Mouse (Mus musculus): Measurements from ENCODE around the gene Kcnma1. TPM values are rescaled to one million over a fixed set of nuclear protein-coding genes. Genes with fewer than 3 reads are reported as not detected.

Kcnma1 gene
- polyA plus RNA-seq, 1 experiment from 2014 or later: 6.0 TPM

GRCm38 (mm10) chr14:23539621-23540020, 474.7 kb downstream of the Kcnma1 start:
- Histone ChIP-seq H3K27me3 (replicated peaks; ENCODE audit: control insufficient read depth, insufficient read depth, low read length) (no peaks in the 10 kb centered on the region), H3K27ac (ENCODE audit: low read length) (no peak overlapping the region), H3K36me3 (ENCODE audit: control insufficient read depth, insufficient read depth, low read length) (no peaks in the 10 kb centered on the region), H3K4me1 (ENCODE audit: control insufficient read depth, insufficient read depth, low read length) (no peaks in the 10 kb centered on the region), H3K9me3 (ENCODE audit: control insufficient read depth, low read length) (no peaks in the 10 kb centered on the region), H3K4me3 (ENCODE audit: low read length) (no peak overlapping the region), H3K4me2 (ENCODE audit: low read depth, low read length) (no peak overlapping the region), H3K9ac (ENCODE audit: low read depth, low read length) (no peak overlapping the region)
- no peak for ATAC-seq
- WGBS: 84% methylated on average over 3 of the region's 3 CpGs

- Histone ChIP-seq H3K4me3 (ENCODE audit: low read length) (no peak overlapping the region), H3K4me2 (ENCODE audit: low read depth, low read length) (no peak overlapping the region), H3K36me3 (ENCODE audit: control insufficient read depth, insufficient read depth, low read length) (no peaks in the 10 kb centered on the region), H3K9ac (ENCODE audit: low read depth, low read length) (no peak overlapping the region), H3K9me3 (ENCODE audit: control insufficient read depth, low read length) (0 out of 2 replicates have a peak, but pooled peaks cover 7% of the 10 kb centered on the region), H3K27ac (ENCODE audit: low read length) (no peak overlapping the region), H3K4me1 (ENCODE audit: control insufficient read depth, insufficient read depth, low read length) (no peaks in the 10 kb centered on the region), H3K27me3 (replicated peaks; ENCODE audit: control insufficient read depth, insufficient read depth, low read length) (no peaks in the 10 kb centered on the region)
- WGBS: 73% methylated on average over 3 of the region's 3 CpGs
- ATAC-seq: no peak
Measured at GRCm38 (mm10) chr14:23533346-23533745, 480.9 kb downstream of the Kcnma1 start.

DNA sequence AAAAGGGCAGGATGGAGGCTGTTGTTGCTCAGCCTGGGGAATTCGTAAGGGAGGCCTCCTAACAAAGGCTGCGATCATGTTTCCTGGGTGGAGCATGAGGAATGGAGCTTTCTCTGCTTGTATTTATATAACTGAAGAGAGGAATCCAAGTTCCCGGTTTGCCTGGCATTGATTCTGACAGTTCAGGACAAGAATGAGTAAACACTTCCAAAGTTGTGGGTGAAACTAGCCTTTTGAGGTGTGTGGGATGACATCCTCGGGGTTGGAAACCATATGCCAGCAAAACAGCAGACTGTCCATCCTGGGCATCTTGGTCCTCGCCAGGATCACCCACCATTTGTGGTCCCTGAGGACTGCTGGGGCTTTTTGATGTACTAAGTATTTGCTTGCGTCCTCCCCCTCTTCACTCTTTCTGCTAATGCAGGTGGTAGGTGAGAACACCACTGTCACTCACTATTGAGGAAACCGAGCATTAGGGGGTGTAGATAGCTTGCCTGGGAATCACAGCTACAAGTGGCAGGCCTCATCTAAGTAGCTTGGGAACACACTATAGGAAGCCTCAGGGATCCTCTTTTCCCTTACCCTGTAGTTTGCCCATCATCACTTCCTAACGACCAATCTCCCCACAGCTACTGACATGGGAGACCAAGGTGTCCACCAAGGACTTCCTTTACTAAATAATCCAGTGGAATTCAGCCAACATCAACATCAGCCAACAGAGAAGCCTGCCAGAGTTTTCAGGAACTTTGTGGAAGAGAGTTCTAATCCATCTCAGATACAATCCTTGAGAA, 482.4 kb downstream of the Kcnma1 start:
- Histone ChIP-seq H3K4me2 (ENCODE audit: low read depth, low read length) (no peak overlapping the region), H3K27ac (ENCODE audit: low read length) (no peak overlapping the region), H3K27me3 (replicated peaks; ENCODE audit: control insufficient read depth, insufficient read depth, low read length) (no peaks in the 10 kb centered on the region), H3K9me3 (ENCODE audit: control insufficient read depth, low read length) (0 out of 2 replicates have a peak, but pooled peaks cover 7% of the 10 kb centered on the region), H3K4me1 (ENCODE audit: control insufficient read depth, insufficient read depth, low read length) (no peaks in the 10 kb centered on the region), H3K36me3 (ENCODE audit: control insufficient read depth, insufficient read depth, low read length) (no peaks in the 10 kb centered on the region), H3K4me3 (ENCODE audit: low read length) (no peak overlapping the region), H3K9ac (ENCODE audit: low read depth, low read length) (no peak overlapping the region)
- ATAC-seq: no peak
- WGBS: 56% methylated on average over 8 of the region's 8 CpGs

- Histone ChIP-seq H3K27ac (ENCODE audit: low read length) (no peak overlapping the region), H3K27me3 (replicated peaks; ENCODE audit: control insufficient read depth, insufficient read depth, low read length) (no peaks in the 10 kb centered on the region), H3K36me3 (ENCODE audit: control insufficient read depth, insufficient read depth, low read length) (no peaks in the 10 kb centered on the region), H3K9ac (ENCODE audit: low read depth, low read length) (no peak overlapping the region), H3K4me1 (ENCODE audit: control insufficient read depth, insufficient read depth, low read length) (no peaks in the 10 kb centered on the region), H3K9me3 (ENCODE audit: control insufficient read depth, low read length) (0 out of 2 replicates have a peak, but pooled peaks cover 7% of the 10 kb centered on the region), H3K4me3 (ENCODE audit: low read length) (no peak overlapping the region), H3K4me2 (ENCODE audit: low read depth, low read length) (no peak overlapping the region)
- 5% methylated on average over 4 of the region's 4 CpGs for WGBS
- peak; percentile 52; the same call in 1 of the 2 replicates for ATAC-seq
Measured at GRCm38 (mm10) chr14:23529720-23530119, 484.6 kb downstream of the Kcnma1 start.

GRCm38 (mm10) chr14:23529229-23529628, 485.1 kb downstream of the Kcnma1 start:
- H3K27me3 ChIP-seq (replicated peaks; ENCODE audit: control insufficient read depth, insufficient read depth, low read length): no peaks in the 10 kb centered on the region
- H3K36me3 ChIP-seq (ENCODE audit: control insufficient read depth, insufficient read depth, low read length): no peaks in the 10 kb centered on the region
- WGBS: 88% methylated on average over 1 of the region's 1 CpGs
- no peak overlapping the region for H3K9ac ChIP-seq (ENCODE audit: low read depth, low read length)
- no peak for ATAC-seq
- no peak overlapping the region for H3K4me2 ChIP-seq (ENCODE audit: low read depth, low read length)
- H3K4me1 ChIP-seq (ENCODE audit: control insufficient read depth, insufficient read depth, low read length): no peaks in the 10 kb centered on the region
- 0 out of 2 replicates have a peak, but pooled peaks cover 4% of the 10 kb centered on the region for H3K9me3 ChIP-seq (ENCODE audit: control insufficient read depth, low read length)
- no peak overlapping the region for H3K4me3 ChIP-seq (ENCODE audit: low read length)
- H3K27ac ChIP-seq (ENCODE audit: low read length): no peak overlapping the region

DNA sequence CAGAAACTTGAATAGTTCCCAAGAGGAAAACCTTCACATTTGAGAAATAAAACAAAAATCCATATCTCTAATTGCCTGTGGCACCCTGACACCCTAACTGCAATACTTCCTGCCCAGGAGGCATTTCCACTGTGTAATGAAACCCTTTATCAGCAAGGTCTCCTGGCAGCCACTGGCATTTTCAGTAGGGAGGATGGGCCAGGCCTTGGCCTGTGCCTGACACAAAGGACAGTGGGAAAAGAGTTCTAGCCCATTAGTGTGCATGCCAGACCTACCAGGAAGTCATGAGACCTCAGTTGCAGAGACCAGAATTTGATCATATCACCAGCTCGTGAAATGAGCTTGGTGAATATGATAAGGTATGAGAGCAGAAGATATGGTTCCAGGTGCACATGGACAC, 488.4 kb downstream of the Kcnma1 start:
- Histone ChIP-seq H3K4me1 (ENCODE audit: control insufficient read depth, insufficient read depth, low read length) (no peaks in the 10 kb centered on the region), H3K9ac (ENCODE audit: low read depth, low read length) (no peak overlapping the region), H3K4me3 (ENCODE audit: low read length) (no peak overlapping the region), H3K27ac (ENCODE audit: low read length) (no peak overlapping the region), H3K36me3 (ENCODE audit: control insufficient read depth, insufficient read depth, low read length) (no peaks in the 10 kb centered on the region), H3K9me3 (ENCODE audit: control insufficient read depth, low read length) (no peaks in the 10 kb centered on the region), H3K27me3 (replicated peaks; ENCODE audit: control insufficient read depth, insufficient read depth, low read length) (no peaks in the 10 kb centered on the region), H3K4me2 (ENCODE audit: low read depth, low read length) (no peak overlapping the region)
- ATAC-seq: no peak
- WGBS: 67% methylated on average over 1 of the region's 1 CpGs

GRCm38 (mm10) chr14:23523825-23524491, 490.3 kb downstream of the Kcnma1 start:
- Histone ChIP-seq H3K9me3 (ENCODE audit: control insufficient read depth, low read length) (no peaks in the 10 kb centered on the region), H3K36me3 (ENCODE audit: control insufficient read depth, insufficient read depth, low read length) (no peaks in the 10 kb centered on the region), H3K4me1 (ENCODE audit: control insufficient read depth, insufficient read depth, low read length) (no peaks in the 10 kb centered on the region), H3K27ac (ENCODE audit: low read length) (no peak overlapping the region), H3K4me3 (ENCODE audit: low read length) (no peak overlapping the region), H3K4me2 (ENCODE audit: low read depth, low read length) (no peak overlapping the region), H3K9ac (ENCODE audit: low read depth, low read length) (no peak overlapping the region), H3K27me3 (replicated peaks; ENCODE audit: control insufficient read depth, insufficient read depth, low read length) (no peaks in the 10 kb centered on the region)
- WGBS: 69% methylated on average over 6 of the region's 6 CpGs
- ATAC-seq: no peak

- ATAC-seq: no peak
- H3K4me3 ChIP-seq (ENCODE audit: low read length): no peak overlapping the region
- WGBS: 73% methylated on average over 4 of the region's 4 CpGs
- no peak overlapping the region for H3K9ac ChIP-seq (ENCODE audit: low read depth, low read length)
- H3K4me1 ChIP-seq (ENCODE audit: control insufficient read depth, insufficient read depth, low read length): no peaks in the 10 kb centered on the region
- no peak overlapping the region for H3K4me2 ChIP-seq (ENCODE audit: low read depth, low read length)
- H3K36me3 ChIP-seq (ENCODE audit: control insufficient read depth, insufficient read depth, low read length): no peaks in the 10 kb centered on the region
- no peak overlapping the region for H3K27ac ChIP-seq (ENCODE audit: low read length)
- no peaks in the 10 kb centered on the region for H3K27me3 ChIP-seq (replicated peaks; ENCODE audit: control insufficient read depth, insufficient read depth, low read length)
- H3K9me3 ChIP-seq (ENCODE audit: control insufficient read depth, low read length): no peaks in the 10 kb centered on the region
Measured at GRCm38 (mm10) chr14:23522606-23523159, 491.6 kb downstream of the Kcnma1 start.

- Histone ChIP-seq H3K9ac (ENCODE audit: low read depth, low read length) (no peak overlapping the region), H3K4me1 (ENCODE audit: control insufficient read depth, insufficient read depth, low read length) (no peaks in the 10 kb centered on the region), H3K4me2 (ENCODE audit: low read depth, low read length) (no peak overlapping the region), H3K9me3 (ENCODE audit: control insufficient read depth, low read length) (no peaks in the 10 kb centered on the region), H3K27me3 (replicated peaks; ENCODE audit: control insufficient read depth, insufficient read depth, low read length) (no peaks in the 10 kb centered on the region), H3K36me3 (ENCODE audit: control insufficient read depth, insufficient read depth, low read length) (no peaks in the 10 kb centered on the region), H3K27ac (ENCODE audit: low read length) (no peak overlapping the region), H3K4me3 (ENCODE audit: low read length) (no peak overlapping the region)
- 61% methylated on average over 10 of the region's 10 CpGs for WGBS
- no peak for ATAC-seq
Measured at GRCm38 (mm10) chr14:23521080-23521684, 493.1 kb downstream of the Kcnma1 start.
